ENCODE assay signal across 34 mouse cellular contexts in the genomic region with DNA sequence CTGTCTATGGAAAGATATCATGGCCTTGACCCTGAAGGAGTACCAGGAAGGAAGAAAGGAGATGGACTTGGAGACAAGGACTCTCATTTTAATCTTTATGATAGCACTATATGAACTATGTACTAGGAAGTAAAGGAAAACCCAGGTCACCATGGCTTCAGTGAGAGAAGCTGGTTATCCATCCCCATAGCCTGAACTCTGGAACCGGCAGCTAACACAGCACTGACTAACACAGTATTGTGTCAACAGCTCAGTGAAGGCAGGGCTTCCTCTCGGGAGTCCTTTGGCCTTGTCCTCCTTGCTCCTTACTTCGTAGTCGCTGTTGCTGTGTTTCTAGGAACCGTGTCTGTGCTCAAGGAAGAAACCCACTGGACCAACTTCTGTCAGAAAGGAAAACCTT. TPM values are rescaled to one million over a fixed set of nuclear protein-coding genes. Genes with fewer than 3 reads are reported as not detected.
"Had no signal": no experiment of that assay in that cellular context is flagged by ENCODE, and none has a peak within 500 bp of the region (broad histone marks: within the 10 kb centered on the region; RNA-seq: fewer than 3 reads in every experiment).

No protein-coding gene starts in this region.

- ATAC-seq: hindbrain, embryonic 16.5 days; inflammation-experienced regulatory T-cells, adult 6 months had no signal

- H3K27ac ChIP-seq: gastrocnemius, adult 2 months; heart, embryonic 10.5 days; hindbrain, embryonic 10.5 days; hindbrain, embryonic 12.5 days; hindbrain, embryonic 14.5 days; kidney, embryonic 15.5 days; kidney, postnatal 0 days; layer of hippocampus, adult 2 months; limb, embryonic 13.5 days; limb, embryonic 15.5 days; liver, embryonic 13.5 days; liver, embryonic 15.5 days had no signal

- H3K4me2 ChIP-seq: heart, embryonic 12.5 days; hindbrain, embryonic 12.5 days; hindbrain, embryonic 14.5 days; kidney, embryonic 15.5 days; limb, embryonic 13.5 days; limb, embryonic 15.5 days; liver, embryonic 11.5 days; liver, embryonic 13.5 days; liver, embryonic 15.5 days had no signal

- H3K4me3 ChIP-seq: gastrocnemius, adult 2 months; heart, embryonic 10.5 days; heart, embryonic 12.5 days; hindbrain, embryonic 10.5 days; hindbrain, embryonic 12.5 days; kidney, embryonic 15.5 days; layer of hippocampus, adult 2 months; limb, embryonic 13.5 days; limb, embryonic 15.5 days; liver, embryonic 13.5 days; liver, embryonic 15.5 days had no signal

- H3K27me3 ChIP-seq: hindbrain, embryonic 12.5 days had no signal

- H3K36me3 ChIP-seq: heart, embryonic 12.5 days; kidney, embryonic 15.5 days; limb, embryonic 15.5 days had no signal

- DNase-seq: gastrocnemius, adult 2 months; gastrocnemius, postnatal 10 days; gastrocnemius, postnatal 25 days; heart, adult 18-20 months; heart, postnatal 10 days; heart, postnatal 4 days; kidney, adult 11 months; kidney, adult 2 months; kidney, adult 9 months; kidney, postnatal 14 days; kidney, postnatal 36 days; layer of hippocampus, postnatal 36 days; left cerebral cortex, postnatal 4 days; liver, embryonic 13.5 days had no signal

- H3K9me3 ChIP-seq: heart, embryonic 10.5 days; heart, embryonic 12.5 days; hindbrain, embryonic 12.5 days; kidney, embryonic 15.5 days; limb, embryonic 13.5 days; limb, embryonic 15.5 days; liver, embryonic 13.5 days; liver, embryonic 15.5 days had no signal

- H3K9ac ChIP-seq: heart, embryonic 12.5 days; hindbrain, embryonic 12.5 days; hindbrain, embryonic 14.5 days; kidney, embryonic 15.5 days; limb, embryonic 13.5 days; limb, embryonic 15.5 days; liver, embryonic 13.5 days; liver, embryonic 15.5 days had no signal

RNA-seq across cellular contexts. Expression of a gene that starts 28.1 kb away (rescaled TPM):
- total RNA-seq: gastrocnemius, adult 2 months; gastrocnemius, postnatal 10 days; gastrocnemius, postnatal 25 days; gastrocnemius, postnatal 4 days; granulocyte monocyte progenitor cell, adult 5-6 weeks; heart, adult 18-20 months; heart, adult 8-10 months; heart, postnatal 10 days; heart, postnatal 25 days; heart, postnatal 4 days had no signal
- polyA plus RNA-seq: heart, embryonic 10.5 days; heart, embryonic 14.5 days; heart, embryonic 16.5 days; inflammation-experienced regulatory T-cells, adult 6 months; kidney, adult 2 months; kidney, postnatal 0 days; limb, embryonic 13.5 days; limb, embryonic 15.5 days; liver, embryonic 11.5 days; liver, embryonic 13.5 days; liver, embryonic 15.5 days had no signal

RNA-seq across cellular contexts. Expression of a gene that starts 34.0 kb away (rescaled TPM):
- total RNA-seq: granulocyte monocyte progenitor cell, adult 5-6 weeks had no signal
- polyA plus RNA-seq: inflammation-experienced regulatory T-cells, adult 6 months had no signal
